Mouse (Mus musculus) CH12.LX (cell line): ENCODE results near the gene Zkscan4. TPM values are rescaled to one million over a fixed set of nuclear protein-coding genes. Genes with fewer than 3 reads are reported as not detected.

Experiments used
- DNase-seq: peaks from one replicate; pipeline ENCODE4 v3.0.0-alpha.2; 2013; ENCODE audit errors: extremely low read depth
- H3K27ac ChIP-seq: 2 replicates; pipeline ENCODE4 v1.5.1; 2012; ENCODE audit warnings: low read depth, mild to moderate bottlenecking, control low read depth, moderate library complexity; ENCODE audit not compliant: insufficient read depth
- H3K27me3 ChIP-seq: replicated peaks from 2 replicates; pipeline ENCODE3; 2012; ENCODE audit warnings: inconsistent platforms
- H3K36me3 ChIP-seq, 2 experiments: replicated peaks in 1 of 2; 2 replicates each; pipeline versions ENCODE3 to v1.6.1; 2012; ENCODE audit warnings: inconsistent platforms in 1 of 2, low read length in 1 of 2, mild to moderate bottlenecking in 1 of 2, mixed read lengths in 1 of 2, moderate library complexity in 1 of 2; ENCODE audit not compliant: control insufficient read depth in 1 of 2, insufficient read depth in 1 of 2
- H3K4me1 ChIP-seq, 2 experiments: 2 replicates each; pipeline ENCODE4 v1.6.1; 2012; ENCODE audit warnings: inconsistent platforms in 1 of 2, moderate library complexity in 1 of 2; ENCODE audit not compliant: insufficient read depth in 2 of 2, control insufficient read depth in 1 of 2
- H3K4me2 ChIP-seq: 2 replicates; pipeline ENCODE4 v1.6.1; 2012; ENCODE audit warnings: low read depth, mild to moderate bottlenecking, control low read depth; ENCODE audit not compliant: poor library complexity, insufficient read depth, severe bottlenecking
- H3K4me3 ChIP-seq, 3 experiments: fragments of 150-350 bp in 1 of 3; sonication (generic) in 1 of 3; replicated peaks in 1 of 3; 2 replicates each; pipeline versions ENCODE3 to v1.5.1; 2011 to 2012; ENCODE audit warnings: low read depth in 2 of 3, low read length in 2 of 3, mild to moderate bottlenecking in 2 of 3, moderate library complexity in 2 of 3, control low read depth in 1 of 3, improper control_type of control experiment in 1 of 3, inconsistent platforms in 1 of 3, mixed read lengths in 1 of 3; ENCODE audit not compliant: poor library complexity in 1 of 3
- H3K79me2 ChIP-seq: replicated peaks from 2 replicates; pipeline ENCODE4 v1.6.1; 2012; ENCODE audit warnings: mild to moderate bottlenecking, moderate library complexity; ENCODE audit not compliant: control insufficient read depth, poor library complexity, insufficient read depth, severe bottlenecking; ENCODE audit errors: extremely low read depth
- H3K9ac ChIP-seq: 2 replicates; pipeline ENCODE4 v1.6.1; 2012; ENCODE audit warnings: low read depth, mild to moderate bottlenecking, control low read depth, moderate library complexity; ENCODE audit not compliant: insufficient read depth
- H3K9me3 ChIP-seq: replicated peaks from 2 replicates; pipeline ENCODE3; 2012; ENCODE audit warnings: low read length, inconsistent platforms, mixed read lengths
- BHLHE40 ChIP-seq: IDR thresholded peaks from 2 replicates; pipeline ENCODE4 v1.6.1; 2011; ENCODE audit warnings: mild to moderate bottlenecking, low read depth, low read length, improper control_type of control experiment
- CHD1 ChIP-seq: IDR thresholded peaks from 2 replicates; pipeline ENCODE4 v1.6.1; 2012; ENCODE audit warnings: low read depth, low read length, improper control_type of control experiment, inconsistent platforms
- CHD2 ChIP-seq: IDR thresholded peaks from 2 replicates; pipeline ENCODE4 v1.6.1; 2011; ENCODE audit warnings: low read length, improper control_type of control experiment
- CTCF ChIP-seq, 2 experiments: IDR thresholded peaks in 1 of 2; conservative IDR thresholded peaks in 1 of 2; 2 replicates each; pipeline ENCODE4 v1.5.1; 2011 to 2012; ENCODE audit warnings: low read depth in 2 of 2, low read length in 2 of 2, improper control_type of control experiment in 1 of 2, inconsistent platforms in 1 of 2, mild to moderate bottlenecking in 1 of 2, moderate library complexity in 1 of 2
- E2F4 ChIP-seq: IDR thresholded peaks from 2 replicates; pipeline ENCODE4 v1.6.1; 2011; ENCODE audit warnings: low read depth, low read length, improper control_type of control experiment; ENCODE audit not compliant: insufficient replicate concordance
- ELF1 ChIP-seq: IDR thresholded peaks from 2 replicates; pipeline ENCODE4 v1.6.1; 2014; ENCODE audit warnings: low read depth, mild to moderate bottlenecking, inconsistent platforms, low read length, improper control_type of control experiment
- EP300 ChIP-seq: IDR thresholded peaks from 2 replicates; pipeline ENCODE4 v1.6.1; 2011; ENCODE audit warnings: low read length, improper control_type of control experiment
- ETS1 ChIP-seq: conservative IDR thresholded peaks from 2 replicates; pipeline ENCODE4 v1.6.1; 2012; ENCODE audit warnings: low read depth, mild to moderate bottlenecking, inconsistent platforms, low read length, improper control_type of control experiment, moderate library complexity
- GABPA ChIP-seq: IDR thresholded peaks from 2 replicates; pipeline ENCODE4 v1.6.1; 2012; ENCODE audit warnings: low read depth, low read length, improper control_type of control experiment, inconsistent platforms; ENCODE audit not compliant: insufficient replicate concordance
- HCFC1 ChIP-seq: IDR thresholded peaks from 2 replicates; pipeline ENCODE4 v1.6.1; 2012; ENCODE audit warnings: low read depth, mild to moderate bottlenecking, inconsistent platforms, low read length, improper control_type of control experiment
- JUND ChIP-seq: conservative IDR thresholded peaks from 2 replicates; pipeline ENCODE4 v1.6.1; 2011; ENCODE audit warnings: low read depth, low read length, improper control_type of control experiment
- KAT2A ChIP-seq: IDR thresholded peaks from 2 replicates; pipeline ENCODE4 v1.6.1; 2012; ENCODE audit warnings: low read length, improper control_type of control experiment, inconsistent platforms; ENCODE audit not compliant: insufficient replicate concordance
- MAFK ChIP-seq: IDR thresholded peaks from 2 replicates; pipeline ENCODE4 v1.6.1; 2011; ENCODE audit warnings: low read length, improper control_type of control experiment; ENCODE audit not compliant: insufficient replicate concordance
- MAZ ChIP-seq: IDR thresholded peaks from 2 replicates; pipeline ENCODE4 v1.6.1; 2012; ENCODE audit warnings: low read depth, mild to moderate bottlenecking, inconsistent platforms, low read length, improper control_type of control experiment, moderate library complexity
- MEF2A ChIP-seq: IDR thresholded peaks from 2 replicates; pipeline ENCODE4 v1.6.1; 2014; ENCODE audit warnings: low read depth, mild to moderate bottlenecking, inconsistent platforms, low read length, improper control_type of control experiment, borderline replicate concordance
- MXI1 ChIP-seq: IDR thresholded peaks from 2 replicates; pipeline ENCODE4 v1.6.1; 2011; ENCODE audit warnings: mild to moderate bottlenecking, low read depth, low read length, improper control_type of control experiment
- MYC ChIP-seq: IDR thresholded peaks from 2 replicates; pipeline ENCODE4 v1.6.1; 2011; ENCODE audit warnings: low read depth, mild to moderate bottlenecking, improper control_type of control experiment, low read length
- NELFE ChIP-seq: IDR thresholded peaks from 2 replicates; pipeline ENCODE4 v1.6.1; 2011; ENCODE audit warnings: low read depth, low read length, improper control_type of control experiment
- NRF1 ChIP-seq: IDR thresholded peaks from 2 replicates; pipeline ENCODE4 v1.6.1; 2014; ENCODE audit warnings: low read depth, mild to moderate bottlenecking, inconsistent platforms, low read length, improper control_type of control experiment, moderate library complexity
- PAX5 ChIP-seq: IDR thresholded peaks from 2 replicates; pipeline ENCODE4 v1.6.1; 2012; ENCODE audit warnings: low read length, inconsistent platforms, mixed read lengths
- POLR2A ChIP-seq: IDR thresholded peaks from 2 replicates; pipeline ENCODE4 v1.6.1; 2011; ENCODE audit warnings: low read depth, mild to moderate bottlenecking, improper control_type of control experiment, low read length
- POLR2AphosphoS2 ChIP-seq: IDR thresholded peaks from 2 replicates; pipeline ENCODE4 v1.6.1; 2011; ENCODE audit warnings: low read depth, low read length, improper control_type of control experiment
- RAD21 ChIP-seq: IDR thresholded peaks from 2 replicates; pipeline ENCODE4 v1.6.1; 2011; ENCODE audit warnings: low read depth, mild to moderate bottlenecking, low read length, improper control_type of control experiment, moderate library complexity
- SIN3A ChIP-seq: IDR thresholded peaks from 2 replicates; pipeline ENCODE4 v1.6.1; 2012; ENCODE audit warnings: low read length, improper control_type of control experiment, inconsistent platforms
- TCF12 ChIP-seq: IDR thresholded peaks from 2 replicates; pipeline ENCODE4 v1.6.1; 2014; ENCODE audit warnings: low read depth, mild to moderate bottlenecking, inconsistent platforms, low read length, improper control_type of control experiment
- UBTF ChIP-seq: IDR thresholded peaks from 2 replicates; pipeline ENCODE4 v1.6.1; 2012; ENCODE audit warnings: low read depth, mild to moderate bottlenecking, inconsistent platforms, low read length, improper control_type of control experiment, moderate library complexity
- USF1 ChIP-seq: IDR thresholded peaks from 2 replicates; pipeline ENCODE4 v1.6.1; 2014; ENCODE audit warnings: low read depth, mild to moderate bottlenecking, inconsistent platforms, low read length, improper control_type of control experiment
- USF2 ChIP-seq: conservative IDR thresholded peaks from 2 replicates; pipeline ENCODE4 v1.6.1; 2011; ENCODE audit warnings: low read depth, low read length, improper control_type of control experiment
- ZC3H11A ChIP-seq: IDR thresholded peaks from 2 replicates; pipeline ENCODE4 v1.6.1; 2012; ENCODE audit warnings: low read depth, mild to moderate bottlenecking, inconsistent platforms, low read length, improper control_type of control experiment
- ZKSCAN1 ChIP-seq: IDR thresholded peaks from 2 replicates; pipeline ENCODE4 v1.6.1; 2012; ENCODE audit warnings: low read depth, inconsistent platforms, low read length, improper control_type of control experiment, borderline replicate concordance
- ZMIZ1 ChIP-seq: IDR thresholded peaks from 2 replicates; pipeline ENCODE4 v1.6.1; 2012; ENCODE audit warnings: low read depth, mild to moderate bottlenecking, inconsistent platforms, low read length, improper control_type of control experiment
- ZNF384 ChIP-seq: IDR thresholded peaks from 2 replicates; pipeline ENCODE4 v1.6.1; 2012; ENCODE audit warnings: low read depth, low read length, improper control_type of control experiment, inconsistent platforms
- dilution Hi-C: fragments of 300-500 bp; cut with MboI; formaldehyde crosslinking; loops from 2 replicates; pipeline ENCODE4 v1.14.3; 2020; ENCODE audit warnings: low sequenced_read_pairs; ENCODE audit not compliant: extremely low pct_unique_long_range_greater_than_20kb, extremely low pct_ligation_motif_present
- in situ Hi-C: fragments of 300-500 bp; cut with MboI; formaldehyde crosslinking; loops from 3 replicates; pipeline ENCODE4 v1.14.3; 2019; ENCODE audit warnings: low sequenced_read_pairs, low pct_ligation_motif_present, low pct_unique_long_range_greater_than_20kb, mixed read lengths
- polyA plus RNA-seq: library from polyadenylated mRNA; unstranded; fragments of >175 nt; gene quantifications from 2 replicates; pipeline ENCODE4 v1.2.1, GENCODE M21; 2012; ENCODE audit warnings: low read depth; ENCODE audit not compliant: insufficient read length
- total RNA-seq, 2 experiments: library from RNA; depleted of rRNA; stranded (reverse); fragments of 300-350 nt in 1 of 2; fragments of >200 nt in 1 of 2; gene quantifications; 2 replicates each; pipeline ENCODE4 v1.2.3; 2012 to 2014

The Zkscan4 gene
- total and polyA plus RNA-seq, 3 experiments: not detected

DNA sequence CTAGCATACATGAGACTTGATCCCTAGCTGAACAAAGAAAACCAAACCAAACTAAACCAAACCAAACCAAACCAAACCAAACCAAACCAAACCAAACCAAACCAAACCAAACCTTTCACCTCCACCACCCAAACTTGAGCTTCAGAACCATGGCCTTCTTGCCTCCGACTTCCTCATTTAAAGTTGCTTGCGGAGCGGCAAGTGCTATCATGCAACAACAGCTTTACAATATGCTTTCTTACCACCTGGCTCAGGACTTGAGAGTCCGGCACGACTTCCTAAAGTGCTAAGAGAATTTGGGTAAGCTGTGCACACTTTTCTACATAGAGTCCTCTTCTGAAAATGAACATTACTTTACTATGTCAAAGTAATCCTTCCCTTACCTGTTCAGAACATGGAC, 23.6 kb downstream of the Zkscan4 start:
- H3K27me3 ChIP-seq: no peaks in the 10 kb centered on the region
- dilution Hi-C loops (no loop called here), in situ Hi-C loops (no loop called here)
- H3K27ac ChIP-seq: no peak overlapping the region
- no peak for DNase-seq
- H3K4me3 ChIP-seq: no peak overlapping the region
- no peak for TF ChIP-seq TCF12
- no peak for TF ChIP-seq MAZ
- TF ChIP-seq POLR2A: no peak
- no peak for TF ChIP-seq SIN3A
- TF ChIP-seq MXI1: no peak
- no peak for TF ChIP-seq ZC3H11A
- TF ChIP-seq MEF2A: no peak
- no peak for TF ChIP-seq USF1
- no peak for TF ChIP-seq JUND
- no peak for TF ChIP-seq NELFE
- no peak for TF ChIP-seq ELF1
- TF ChIP-seq NRF1: no peak
- no peak for TF ChIP-seq UBTF
- TF ChIP-seq CTCF (conservative IDR thresholded peaks at IDR 0.05 in 1 of 2, IDR thresholded peaks at IDR 0.05 in 1 of 2; ENCODE audit: low read depth in 2 of 2, low read length in 2 of 2): no peak
- TF ChIP-seq CHD2: no peak
- H3K9ac ChIP-seq: no peak overlapping the region
- no peaks in the 10 kb centered on the region for H3K79me2 ChIP-seq
- H3K36me3 ChIP-seq: no peaks in the 10 kb centered on the region
- H3K4me1 ChIP-seq: peaks cover 0 to 9% of the 10 kb centered on the region in 2 experiments; a peak in 2 of 4 replicates
- no peak overlapping the region for H3K4me2 ChIP-seq
- no peaks in the 10 kb centered on the region for H3K9me3 ChIP-seq

DNA sequence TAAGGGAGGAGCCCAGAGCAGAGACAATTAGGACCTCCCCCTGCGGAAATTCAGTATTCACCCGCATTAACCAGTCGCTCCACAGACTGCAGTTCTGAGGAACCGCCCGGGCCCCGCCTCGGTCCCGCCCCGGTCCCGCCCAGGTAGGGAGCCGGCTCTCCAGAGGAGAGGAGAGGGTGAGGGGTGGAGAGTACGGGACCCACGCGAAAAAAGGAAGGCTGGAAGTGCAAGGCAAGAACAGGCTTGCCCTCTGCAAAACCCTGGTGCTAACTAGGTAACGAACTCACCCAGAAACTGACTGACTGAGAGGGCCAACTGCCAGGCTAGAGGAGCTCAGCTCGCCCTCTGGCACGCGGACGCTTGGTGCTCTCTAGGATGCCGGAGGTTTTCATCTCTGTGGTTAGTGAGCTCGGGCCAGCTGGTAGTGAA, 27.5 kb downstream of the Zkscan4 start:
- Histone ChIP-seq H3K36me3 (peaks cover 0 to 4% of the 10 kb centered on the region in 2 experiments), H3K27me3 (no peaks in the 10 kb centered on the region), H3K9me3 (no peaks in the 10 kb centered on the region), H3K27ac (peak overlapping the region; percentile 63), H3K4me2 (peak overlapping the region; percentile 88; the same call in 1 of the 2 replicates), H3K79me2 (no peaks in the 10 kb centered on the region), H3K9ac (peak overlapping the region; percentile 29), H3K4me1 (peaks cover 0 to 12% of the 10 kb centered on the region in 2 experiments; a peak in 2 of 4 replicates), H3K4me3 (peak overlapping the region; percentile 62 to 66 (median 63))
- in situ Hi-C loops: no loop called here
- peak; percentile 92 for DNase-seq
- dilution Hi-C loops: no loop called here
- no peak for TF ChIP-seq MAFK
- peak; percentile 71 for TF ChIP-seq BHLHE40
- TF ChIP-seq ZMIZ1: no peak
- no peak for TF ChIP-seq USF1
- TF ChIP-seq CHD1: peak; percentile 92
- TF ChIP-seq ZKSCAN1: no peak
- 0 out of 2 replicates have a peak, but pooled peaks have one; percentile 13 for TF ChIP-seq GABPA
- no peak for TF ChIP-seq ZNF384
- no peak for TF ChIP-seq CTCF (conservative IDR thresholded peaks at IDR 0.05 in 1 of 2, IDR thresholded peaks at IDR 0.05 in 1 of 2; ENCODE audit: low read depth in 2 of 2, low read length in 2 of 2)
- TF ChIP-seq NRF1: no peak
- no peak for TF ChIP-seq ETS1
- no peak for TF ChIP-seq CHD2
- no peak for TF ChIP-seq KAT2A
- peak; percentile 65 for TF ChIP-seq TCF12
- no peak for TF ChIP-seq USF2
- peak; percentile 83 for TF ChIP-seq POLR2A
- TF ChIP-seq MYC: peak; percentile 96
- TF ChIP-seq E2F4: no peak
- TF ChIP-seq HCFC1: peak; percentile 71
- TF ChIP-seq SIN3A: peak; percentile 54; the same call in 1 of the 2 replicates
- TF ChIP-seq EP300: no peak
- TF ChIP-seq UBTF: no peak
- no peak; the same call in 1 of the 2 replicates for TF ChIP-seq RAD21
- TF ChIP-seq ELF1: peak; percentile 57; the same call in 1 of the 2 replicates
- no peak for TF ChIP-seq PAX5
- no peak for TF ChIP-seq MEF2A
- no peak for TF ChIP-seq ZC3H11A
- no peak; the same call in 1 of the 2 replicates for TF ChIP-seq POLR2AphosphoS2
- no peak for TF ChIP-seq MAZ
